Mouse (Mus musculus) lung, postnatal 4 days (tissue): ENCODE results near the gene Ccdc106.
"Not testable (repeated sequence)": the region's sequence is repeated elsewhere in the genome, so short reads cannot be mapped to it uniquely, and the experiment has no call there.

ENCODE experiments used
- DNase-seq, 2 experiments: peaks; one replicate each; pipeline ENCODE4 v3.0.0; 2021

The Ccdc106 gene

GRCm38 (mm10) chr7:5052931-5053343 is 32.6 kb downstream of the Ccdc106 start:
- DNase-seq, result peak in 1 of 2 experiments; percentile 37

DNA sequence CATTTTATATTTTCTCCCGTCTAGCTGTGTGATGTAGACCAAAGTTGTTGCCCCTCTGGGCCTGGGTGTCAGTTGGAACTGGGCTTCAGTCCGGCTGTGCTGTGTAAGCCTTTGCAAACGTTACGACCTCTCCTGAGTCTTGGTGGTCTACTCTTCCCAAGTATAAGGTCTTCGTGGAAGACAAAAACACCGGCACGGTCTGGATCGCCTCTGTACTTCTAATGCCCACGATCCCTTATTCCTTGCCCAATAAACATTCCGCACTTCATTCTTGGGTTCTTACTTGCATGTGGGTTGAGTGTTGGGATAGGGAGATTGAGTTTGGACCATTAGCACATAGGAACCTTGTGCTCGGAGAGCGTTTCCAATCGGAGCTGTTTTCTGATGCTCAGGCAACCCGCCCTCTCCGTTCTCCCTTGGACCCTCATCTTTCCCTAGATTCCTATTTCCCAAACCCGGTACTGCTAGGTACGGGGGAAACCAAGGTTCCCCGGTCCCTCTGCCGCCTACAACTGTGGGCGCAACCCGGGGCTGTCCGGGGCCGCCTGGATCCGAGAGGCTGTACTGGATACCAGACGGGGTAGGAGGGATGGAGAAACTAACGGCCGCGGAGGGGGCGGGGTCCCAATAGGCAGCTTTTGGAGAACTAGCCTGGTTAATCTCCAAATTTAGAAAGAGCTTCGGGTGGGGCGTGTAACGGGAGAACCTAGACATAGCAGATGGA is 33.3 kb downstream of the Ccdc106 start:
- DNase-seq, result no peak

DNA sequence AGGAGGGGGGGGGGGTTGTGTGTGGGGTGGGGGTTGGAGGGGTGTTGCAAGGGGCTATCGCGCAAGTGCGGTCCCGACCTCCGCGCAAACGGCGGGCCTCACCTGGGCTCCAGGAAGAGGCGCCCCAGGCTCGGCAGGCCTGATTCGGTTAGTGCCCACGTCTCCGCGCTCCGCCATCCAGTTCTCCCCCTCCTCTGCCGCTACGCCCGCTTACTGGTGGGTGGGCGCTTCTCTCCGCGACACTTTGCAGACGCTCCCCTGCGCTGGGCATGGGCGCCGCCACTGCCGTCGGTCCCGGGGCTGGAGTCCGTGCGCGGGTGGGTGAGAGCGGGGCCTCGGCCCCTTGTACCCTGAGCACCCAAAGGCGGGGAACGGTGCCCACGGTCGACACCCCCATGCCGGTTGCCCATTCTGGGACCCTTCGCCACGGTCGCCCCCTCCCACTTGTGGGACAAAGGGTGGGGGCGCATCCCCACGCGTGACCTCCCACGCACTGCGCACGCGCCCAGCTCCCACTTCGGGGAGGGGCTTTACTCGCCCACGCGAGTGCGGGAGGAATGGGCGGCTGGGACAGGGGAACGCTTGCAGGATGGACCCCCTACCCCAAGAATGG is 36.4 kb downstream of the Ccdc106 start:
- peak in 1 of 2 experiments; percentile 29 for DNase-seq

DNA sequence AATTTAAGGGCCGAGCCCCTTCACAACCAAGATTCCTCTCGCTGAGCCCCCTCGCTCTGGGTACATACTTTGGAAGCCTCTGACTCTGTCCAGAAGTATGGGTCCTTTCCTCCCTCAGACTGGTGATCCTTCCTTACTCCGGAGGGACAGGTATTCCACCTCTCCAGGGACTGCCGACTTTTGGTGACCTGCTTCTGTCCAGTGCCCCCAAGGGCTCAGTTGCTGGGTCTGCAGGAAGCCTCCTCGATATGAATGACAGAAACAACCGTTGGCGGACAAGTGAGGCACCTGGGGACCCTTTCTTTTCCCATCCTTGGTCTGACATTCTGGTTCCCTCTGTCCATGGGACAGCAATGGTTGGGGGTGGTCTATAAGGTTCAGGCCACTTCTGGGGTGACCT is 37.0 kb downstream of the Ccdc106 start:
- no peak for DNase-seq

DNA sequence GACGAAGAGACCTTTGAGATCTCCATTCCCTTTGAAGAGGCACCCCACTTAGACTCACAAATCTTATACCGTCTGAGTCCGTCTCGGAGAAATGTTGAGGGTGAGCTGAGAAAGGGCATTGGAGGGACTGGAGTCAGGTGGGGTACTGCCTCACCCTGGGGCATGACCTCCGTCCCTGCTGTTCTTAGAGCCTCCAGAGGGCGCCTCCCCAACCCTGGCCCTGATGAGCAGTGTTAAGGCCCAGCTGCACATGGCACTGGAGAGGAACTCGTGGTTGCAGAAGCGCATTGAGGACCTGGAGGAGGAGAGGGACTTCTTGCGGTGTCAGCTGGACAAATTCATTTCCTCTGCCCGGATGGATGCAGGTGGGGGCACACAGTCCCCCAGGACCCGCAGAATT is 37.5 kb downstream of the Ccdc106 start:
- DNase-seq, result peak in 1 of 2 experiments; percentile 24

- DNase-seq, result no peak
Observed at GRCm38 (mm10) chr7:5058631-5059030, 38.3 kb downstream of the Ccdc106 start.

DNA sequence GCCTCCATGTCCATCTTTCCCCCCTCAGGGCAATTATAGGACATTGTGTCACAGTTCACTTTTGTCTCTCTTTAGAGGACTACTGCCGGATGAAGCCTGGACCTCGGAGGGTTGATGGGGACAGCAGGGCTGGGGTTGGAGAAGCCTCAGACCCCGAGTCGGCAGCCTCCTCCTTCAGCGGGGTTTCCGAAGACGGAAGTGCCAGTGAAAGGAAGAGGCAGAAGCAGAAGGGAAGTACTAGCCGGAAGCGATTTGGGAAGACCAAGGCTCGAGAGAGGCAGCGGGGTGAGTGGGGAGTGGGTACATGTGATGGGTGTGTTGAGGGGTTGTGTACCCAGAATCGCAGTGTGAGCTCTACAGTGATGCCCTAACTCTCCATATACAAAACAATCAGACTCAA is 39.1 kb downstream of the Ccdc106 start:
- no peak for DNase-seq

- DNase-seq, result peak; percentile 85 to 87
Observed at GRCm38 (mm10) chr7:5060239-5060731, 39.9 kb downstream of the Ccdc106 start.

DNA sequence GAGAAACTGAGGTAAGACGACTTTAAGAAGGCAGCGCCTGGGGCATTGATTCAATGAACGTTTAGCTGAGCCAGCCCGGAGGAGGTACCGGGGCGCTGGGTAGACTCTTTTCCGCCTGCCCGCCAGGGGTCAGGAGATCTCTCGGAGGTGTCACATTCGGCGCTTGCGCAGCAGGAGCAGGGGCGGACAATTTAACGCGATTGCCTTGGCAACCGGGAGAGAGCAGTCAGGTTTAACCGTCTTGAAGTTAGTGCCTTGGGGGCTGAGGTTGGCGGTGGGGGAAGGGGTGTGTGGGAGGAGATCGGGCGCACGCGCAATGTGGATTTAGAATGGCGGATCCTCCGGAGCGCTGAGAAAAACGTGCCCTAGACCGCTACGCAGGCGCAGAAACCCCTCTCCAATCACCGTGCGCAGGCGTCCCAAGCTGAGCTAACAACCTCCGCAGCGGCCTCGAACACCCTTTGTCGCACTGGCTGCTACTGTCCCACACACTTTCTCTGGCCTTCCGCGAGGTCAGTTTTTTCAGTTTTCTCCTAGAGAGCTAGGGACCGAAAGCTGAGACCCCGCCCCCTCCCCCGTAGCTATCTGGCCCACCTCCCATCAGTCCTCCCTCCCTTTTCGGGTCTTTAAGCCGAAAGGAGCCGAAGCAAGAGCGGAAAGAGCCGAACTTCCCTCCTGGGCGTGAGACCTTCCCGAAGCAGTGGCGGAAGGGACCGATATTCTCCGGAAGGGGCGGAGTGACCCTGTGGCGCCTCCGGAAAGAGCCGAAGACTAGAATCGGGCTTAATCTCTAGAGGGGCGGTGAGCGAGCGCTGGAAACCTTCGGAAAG is 40.8 kb downstream of the Ccdc106 start:
- DNase-seq, result peak; percentile 97 to 99

DNA sequence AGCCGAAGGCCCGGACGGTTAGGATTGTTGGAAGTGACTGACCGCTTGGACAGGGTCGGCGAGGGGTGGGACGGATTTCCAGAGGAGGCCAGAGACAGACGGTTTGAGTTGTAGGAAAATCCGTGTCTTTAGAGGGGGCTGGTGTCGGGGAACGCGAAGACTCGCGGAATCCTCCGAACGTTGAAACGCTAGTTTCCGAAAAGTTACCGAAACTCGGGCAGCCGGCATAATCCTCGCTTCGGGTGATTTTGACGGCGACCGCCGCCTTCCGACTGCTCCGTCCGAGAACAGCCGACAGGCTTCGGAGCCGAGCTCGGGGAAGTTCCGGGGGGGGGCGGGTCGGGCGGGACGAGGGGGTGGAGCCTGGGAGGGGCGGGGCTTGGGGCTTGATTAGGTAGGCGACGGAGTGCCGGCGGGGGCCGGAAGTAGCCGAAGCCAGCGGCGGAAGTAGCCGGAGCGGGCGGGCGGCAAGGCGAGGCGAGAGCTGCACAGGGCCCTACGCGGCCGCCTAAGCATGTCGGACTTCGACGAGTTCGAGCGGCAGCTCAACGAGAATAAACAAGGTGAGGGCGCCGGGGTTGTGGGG is 41.5 kb downstream of the Ccdc106 start, which contains the start of gene U2af2:
U2af2 (plus strand) TSS at position 370 of the 586 bp plus-strand sequence.
- DNase-seq, result peak; percentile 96 to 97

DNA sequence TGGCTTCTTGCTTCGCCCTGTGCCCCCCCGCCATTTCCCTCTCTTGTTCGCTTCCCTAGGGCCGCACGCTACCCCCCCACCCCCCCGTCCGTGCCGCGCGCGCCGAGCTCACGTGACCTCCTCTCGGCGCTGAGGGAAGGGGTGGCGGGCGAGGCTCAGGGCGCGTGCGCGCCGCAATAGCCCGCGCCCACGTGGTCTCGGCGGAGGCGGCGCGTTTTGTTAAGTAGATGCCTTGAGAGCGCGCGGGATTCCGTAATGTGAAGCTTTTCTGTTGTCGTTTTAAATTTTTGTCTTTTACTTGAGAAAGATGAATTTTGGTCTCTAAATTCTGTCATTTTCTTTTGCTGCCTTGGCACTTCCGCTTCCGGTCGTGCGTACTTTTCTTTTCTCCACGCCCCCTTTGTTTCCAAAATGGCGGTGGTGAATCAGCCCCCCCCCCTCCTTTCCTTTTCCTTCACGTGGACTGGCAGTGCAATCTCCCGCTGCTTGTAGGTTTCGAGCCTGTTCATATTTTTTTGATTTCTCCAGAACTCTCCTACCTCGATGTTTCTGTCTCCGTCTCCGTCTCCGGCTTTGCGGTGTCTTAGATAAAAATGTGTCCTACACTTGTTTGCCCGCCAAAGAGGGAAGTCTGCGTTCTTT is 42.1 kb downstream of the Ccdc106 start:
- DNase-seq, result peak in 1 of 2 experiments; percentile 75

DNA sequence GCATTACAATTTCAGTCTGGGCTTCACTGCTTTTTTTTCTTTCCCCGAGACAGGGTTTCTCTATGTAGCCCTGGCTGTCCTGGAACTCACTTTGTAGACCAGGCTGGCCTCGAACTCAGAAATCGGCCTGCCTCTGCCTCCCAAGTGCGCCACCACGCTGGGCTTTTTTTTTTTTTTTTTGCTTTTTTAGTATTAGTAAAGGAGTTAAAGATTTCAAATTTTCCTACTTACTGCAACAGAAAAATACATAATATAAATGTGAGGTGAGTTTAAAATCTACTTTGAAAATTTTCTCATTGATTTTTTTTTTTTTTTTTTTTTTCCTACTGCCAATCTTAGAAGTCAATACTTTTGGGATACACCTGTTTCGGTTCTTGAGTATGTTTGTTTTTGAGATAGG is 44.5 kb downstream of the Ccdc106 start:
- DNase-seq, result no peak

GRCm38 (mm10) chr7:5073586-5073985 is 53.2 kb downstream of the Ccdc106 start:
- no peak for DNase-seq

GRCm38 (mm10) chr7:5074984-5075383 is 54.6 kb downstream of the Ccdc106 start:
- DNase-seq, result no peak

DNA sequence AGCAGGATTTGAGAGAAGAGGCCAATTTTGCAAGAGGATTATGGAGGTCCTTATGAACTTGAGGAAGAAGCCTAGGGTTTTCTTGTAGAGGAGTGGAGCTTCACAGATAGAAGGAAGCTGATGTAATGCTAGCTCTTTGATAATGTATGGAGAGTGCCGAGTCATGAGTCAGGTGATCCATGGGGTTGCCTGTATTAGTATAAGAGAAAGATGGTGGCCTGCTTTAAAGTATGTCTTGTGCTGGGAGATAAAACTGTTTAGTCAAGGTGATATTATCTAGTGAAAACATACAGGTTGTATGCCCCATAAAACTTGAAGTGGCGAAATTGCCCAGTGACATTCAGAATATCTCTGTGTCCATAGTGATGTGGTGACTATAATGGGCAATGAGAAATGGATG is 56.6 kb downstream of the Ccdc106 start:
- DNase-seq, result no peak

DNA sequence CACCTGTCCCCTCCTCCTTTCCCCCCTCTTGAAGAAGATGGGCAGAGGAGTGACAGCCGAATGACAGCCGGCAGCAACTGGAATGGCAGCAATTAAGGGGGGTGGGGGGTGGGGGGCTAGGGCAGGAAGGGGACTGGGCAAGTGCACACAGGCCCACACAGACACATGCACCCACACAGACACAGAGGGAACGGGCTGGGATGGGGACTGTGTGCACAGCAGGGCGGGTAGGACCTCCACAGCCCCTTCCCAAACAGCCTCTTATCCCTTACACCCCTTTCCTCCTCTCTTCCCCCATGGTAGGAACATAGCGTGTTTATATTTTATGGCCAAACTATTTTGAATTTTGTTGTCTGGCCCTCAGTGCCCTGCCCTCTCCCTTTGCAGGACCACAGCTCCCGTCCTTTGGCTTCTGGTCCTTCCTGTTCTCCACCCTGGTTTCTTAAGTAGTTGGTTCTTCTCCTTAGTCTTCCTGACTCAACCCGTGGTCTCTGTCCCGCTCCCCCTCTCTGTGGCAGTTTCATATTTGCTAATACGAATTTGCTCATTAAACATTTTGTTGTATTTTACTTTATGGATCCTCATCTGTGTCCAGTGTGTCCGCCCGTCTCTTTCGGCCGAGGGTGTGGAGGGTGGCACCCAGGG is 59.1 kb downstream of the Ccdc106 start:
- DNase-seq, result not testable (repeated sequence)

GRCm38 (mm10) chr7:5080010-5080751 is 59.8 kb downstream of the Ccdc106 start, which contains the start of gene Epn1:
TSS of gene Epn1 (plus strand) at chr7:5080235.
- DNase-seq, result peak; percentile 97 to 98

DNA sequence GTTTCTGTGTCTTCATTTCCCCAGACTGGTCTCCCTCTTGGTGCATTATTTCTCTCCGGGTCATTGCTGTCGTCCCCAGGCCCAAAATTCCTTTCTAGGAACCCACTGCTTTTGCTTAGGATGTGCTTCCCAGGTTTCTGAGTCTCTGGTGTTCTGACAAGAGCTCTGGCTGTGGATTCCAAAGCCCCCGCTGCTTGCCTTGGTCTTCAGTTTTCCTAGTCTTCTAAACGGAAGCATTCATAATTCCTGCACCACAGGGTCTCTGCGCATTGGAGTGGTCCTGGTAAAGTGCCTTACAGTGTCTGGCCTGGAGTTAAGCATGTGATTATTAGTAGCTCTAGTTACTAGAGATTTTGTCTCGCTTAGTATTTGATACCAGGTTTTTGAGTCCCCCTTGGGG is 60.5 kb downstream of the Ccdc106 start:
- DNase-seq, result no peak

DNA sequence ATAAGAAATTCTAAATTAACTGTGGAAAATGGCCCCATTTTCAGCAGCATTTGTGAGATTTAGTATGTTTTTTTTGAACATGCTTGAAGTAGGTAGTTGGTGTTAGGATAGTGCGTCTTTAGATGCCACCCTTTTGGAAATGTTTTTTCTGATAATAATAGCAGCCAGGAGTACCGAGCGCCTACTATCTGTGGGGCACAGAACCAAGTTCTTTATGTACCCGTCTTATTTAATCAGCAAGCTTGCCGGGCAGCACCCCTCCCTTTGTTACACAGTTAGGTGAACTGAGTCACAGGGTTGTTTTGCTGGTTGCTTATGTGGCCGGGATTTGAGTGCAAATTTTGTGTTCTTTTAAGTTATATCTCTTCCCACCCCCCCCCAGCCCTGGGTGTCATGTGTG is 60.9 kb downstream of the Ccdc106 start:
- DNase-seq, result no peak

GRCm38 (mm10) chr7:5081939-5082338 is 61.6 kb downstream of the Ccdc106 start:
- no peak for DNase-seq
